Mouse (Mus musculus): ENCODE data around the gene H2afx. TPM values are rescaled to one million over a fixed set of nuclear protein-coding genes. Genes with fewer than 3 reads are reported as not detected.
A peak's percentile ranks its signal among the peaks of the same experiment; 100 is the strongest.
"Not testable (repeated sequence)": the region's sequence is repeated elsewhere in the genome, so short reads cannot be mapped to it uniquely, and the experiment has no call there.

H2afx gene
- polyA plus RNA-seq, 1 experiment from 2014 or later = 498 TPM

GRCm38 (mm10) chr9:44300001-44300400 is 34.5 kb upstream of the H2afx start:
- H3K9ac ChIP-seq (ENCODE audit: low read length); H3K27me3 ChIP-seq (ENCODE audit: control insufficient read depth, insufficient read depth, low read length); ATAC-seq (replicated peaks; ENCODE audit: low FRiP score); H3K27ac ChIP-seq (ENCODE audit: low read depth, low read length); DNase-seq (ENCODE audit: low spot score); H3K9me3 ChIP-seq (ENCODE audit: control insufficient read depth, low read length); H3K4me2 ChIP-seq (ENCODE audit: low read depth, low read length, severe bottlenecking); H3K4me1 ChIP-seq (replicated peaks; ENCODE audit: control insufficient read depth, insufficient read depth, low read length); H3K4me3 ChIP-seq (ENCODE audit: low read depth, low read length): not testable (repeated sequence)
- H3K36me3 ChIP-seq (ENCODE audit: control insufficient read depth, insufficient read depth, low read length) = peaks cover 11% of the 10 kb centered on the region; the same call in 1 of the 2 replicates
- WGBS = 90% methylated on average over 3 of the region's 3 CpGs

- H3K4me2 ChIP-seq (ENCODE audit: low read depth, low read length, severe bottlenecking) = peak within 1 kb of the TSS; percentile 83
- H3K9me3 ChIP-seq (ENCODE audit: control insufficient read depth, low read length) = no peaks in the 10 kb centered on the region
- ATAC-seq (replicated peaks; ENCODE audit: low FRiP score) (peak; percentile 99), DNase-seq (ENCODE audit: low spot score) (peak; percentile 99)
- H3K4me3 ChIP-seq (ENCODE audit: low read depth, low read length) = peak within 1 kb of the TSS; percentile 77
- WGBS = 1% methylated on average over 54 of the region's 54 CpGs
- H3K36me3 ChIP-seq (ENCODE audit: control insufficient read depth, insufficient read depth, low read length) = peaks cover 3% of the 10 kb centered on the region; the same call in 1 of the 2 replicates
- no peak within 1 kb of the TSS; the same call in 1 of the 2 replicates for H3K27ac ChIP-seq (ENCODE audit: low read depth, low read length)
- peaks cover 9% of the 10 kb centered on the region; the same call in 1 of the 2 replicates for H3K4me1 ChIP-seq (replicated peaks; ENCODE audit: control insufficient read depth, insufficient read depth, low read length)
- H3K27me3 ChIP-seq (ENCODE audit: control insufficient read depth, insufficient read depth, low read length) = no peaks in the 10 kb centered on the region
- H3K9ac ChIP-seq (ENCODE audit: low read length) = peak within 1 kb of the TSS; percentile 74
Measured at GRCm38 (mm10) chr9:44305466-44306079, 28.9 kb upstream of the H2afx start, which contains the start of gene Hinfp. Hinfp (minus strand) TSS chr9:44305671.

GRCm38 (mm10) chr9:44306532-44306931 is 28.0 kb upstream of the H2afx start:
- Histone ChIP-seq H3K4me1 (replicated peaks; ENCODE audit: control insufficient read depth, insufficient read depth, low read length) (peaks cover 16% of the 10 kb centered on the region; the same call in 1 of the 2 replicates), H3K27ac (ENCODE audit: low read depth, low read length) (no peak overlapping the region), H3K36me3 (ENCODE audit: control insufficient read depth, insufficient read depth, low read length) (peaks cover 3% of the 10 kb centered on the region; the same call in 1 of the 2 replicates), H3K4me2 (ENCODE audit: low read depth, low read length, severe bottlenecking) (no peak overlapping the region), H3K4me3 (ENCODE audit: low read depth, low read length) (no peak overlapping the region), H3K9me3 (ENCODE audit: control insufficient read depth, low read length) (no peaks in the 10 kb centered on the region), H3K9ac (ENCODE audit: low read length) (no peak overlapping the region), H3K27me3 (ENCODE audit: control insufficient read depth, insufficient read depth, low read length) (no peaks in the 10 kb centered on the region)
- WGBS = 87% methylated on average over 6 of the region's 6 CpGs
- no peak for DNase-seq (ENCODE audit: low spot score)
- no peak for ATAC-seq (replicated peaks; ENCODE audit: low FRiP score)

GRCm38 (mm10) chr9:44307248-44307647 is 27.2 kb upstream of the H2afx start:
- no peak overlapping the region for H3K27ac ChIP-seq (ENCODE audit: low read depth, low read length)
- DNase-seq (ENCODE audit: low spot score) (no peak), ATAC-seq (replicated peaks; ENCODE audit: low FRiP score) (no peak)
- no peak overlapping the region for H3K4me3 ChIP-seq (ENCODE audit: low read depth, low read length)
- H3K27me3 ChIP-seq (ENCODE audit: control insufficient read depth, insufficient read depth, low read length) = no peaks in the 10 kb centered on the region
- no peak overlapping the region for H3K4me2 ChIP-seq (ENCODE audit: low read depth, low read length, severe bottlenecking)
- no peak overlapping the region for H3K9ac ChIP-seq (ENCODE audit: low read length)
- 93% methylated on average over 2 of the region's 2 CpGs for WGBS
- H3K36me3 ChIP-seq (ENCODE audit: control insufficient read depth, insufficient read depth, low read length) = peaks cover 2% of the 10 kb centered on the region; the same call in 1 of the 2 replicates
- H3K9me3 ChIP-seq (ENCODE audit: control insufficient read depth, low read length) = no peaks in the 10 kb centered on the region
- peaks cover 21% of the 10 kb centered on the region; the same call in 1 of the 2 replicates for H3K4me1 ChIP-seq (replicated peaks; ENCODE audit: control insufficient read depth, insufficient read depth, low read length)

GRCm38 (mm10) chr9:44309756-44310155 is 24.7 kb upstream of the H2afx start:
- peaks cover 15% of the 10 kb centered on the region; the same call in 1 of the 2 replicates for H3K4me1 ChIP-seq (replicated peaks; ENCODE audit: control insufficient read depth, insufficient read depth, low read length)
- no peak overlapping the region for H3K4me2 ChIP-seq (ENCODE audit: low read depth, low read length, severe bottlenecking)
- no peak for ATAC-seq (replicated peaks; ENCODE audit: low FRiP score)
- H3K9me3 ChIP-seq (ENCODE audit: control insufficient read depth, low read length) = no peaks in the 10 kb centered on the region
- no peak overlapping the region for H3K27ac ChIP-seq (ENCODE audit: low read depth, low read length)
- DNase-seq (ENCODE audit: low spot score) = no peak
- WGBS = 65% methylated on average over 3 of the region's 3 CpGs
- peaks cover 3% of the 10 kb centered on the region; the same call in 1 of the 2 replicates for H3K36me3 ChIP-seq (ENCODE audit: control insufficient read depth, insufficient read depth, low read length)
- H3K4me3 ChIP-seq (ENCODE audit: low read depth, low read length) = no peak overlapping the region
- no peak overlapping the region for H3K9ac ChIP-seq (ENCODE audit: low read length)
- no peaks in the 10 kb centered on the region for H3K27me3 ChIP-seq (ENCODE audit: control insufficient read depth, insufficient read depth, low read length)

- Histone ChIP-seq H3K27ac (ENCODE audit: low read depth, low read length) (no peak overlapping the region), H3K4me2 (ENCODE audit: low read depth, low read length, severe bottlenecking) (peak overlapping the region; percentile 26; the same call in 1 of the 2 replicates)
Measured at GRCm38 (mm10) chr9:44310750-44311135, 23.8 kb upstream of the H2afx start.

GRCm38 (mm10) chr9:44311136-44312134 is 23.1 kb upstream of the H2afx start:
- Histone ChIP-seq H3K4me2 (ENCODE audit: low read depth, low read length, severe bottlenecking) (peak overlapping the region; percentile 26; the same call in 1 of the 2 replicates), H3K9me3 (ENCODE audit: control insufficient read depth, low read length) (no peaks in the 10 kb centered on the region), H3K36me3 (ENCODE audit: control insufficient read depth, insufficient read depth, low read length) (peaks cover 7% of the 10 kb centered on the region; the same call in 1 of the 2 replicates), H3K4me3 (ENCODE audit: low read depth, low read length) (no peak overlapping the region), H3K4me1 (replicated peaks; ENCODE audit: control insufficient read depth, insufficient read depth, low read length) (peaks cover 12% of the 10 kb centered on the region; the same call in 1 of the 2 replicates), H3K9ac (ENCODE audit: low read length) (peak overlapping the region; percentile 32; the same call in 1 of the 2 replicates), H3K27me3 (ENCODE audit: control insufficient read depth, insufficient read depth, low read length) (no peaks in the 10 kb centered on the region), H3K27ac (ENCODE audit: low read depth, low read length) (peak overlapping the region; percentile 1; the same call in 1 of the 2 replicates)
- WGBS = 2% methylated on average over 27 of the region's 27 CpGs
- DNase-seq (ENCODE audit: low spot score) (peak; percentile 68), ATAC-seq (replicated peaks; ENCODE audit: low FRiP score) (peak; percentile 64; the same call in 1 of the 2 replicates)

More at GRCm38 (mm10) chr9:44310750-44311135, 23.8 kb upstream of the H2afx start:
- Histone ChIP-seq H3K4me3 (ENCODE audit: low read depth, low read length) (no peak overlapping the region), H3K4me1 (replicated peaks; ENCODE audit: control insufficient read depth, insufficient read depth, low read length) (peaks cover 12% of the 10 kb centered on the region; the same call in 1 of the 2 replicates), H3K27me3 (ENCODE audit: control insufficient read depth, insufficient read depth, low read length) (no peaks in the 10 kb centered on the region), H3K9me3 (ENCODE audit: control insufficient read depth, low read length) (no peaks in the 10 kb centered on the region), H3K36me3 (ENCODE audit: control insufficient read depth, insufficient read depth, low read length) (peaks cover 5% of the 10 kb centered on the region; the same call in 1 of the 2 replicates), H3K9ac (ENCODE audit: low read length) (peak overlapping the region; percentile 32; the same call in 1 of the 2 replicates)
- no peak for ATAC-seq (replicated peaks; ENCODE audit: low FRiP score)
- WGBS = 20% methylated on average over 10 of the region's 10 CpGs
- no peak for DNase-seq (ENCODE audit: low spot score)

Measured in forebrain, embryonic 11.5 days (tissue).